ENCODE assay signal across 8 mouse cellular contexts in genomic region chr8:95293891-95294290, GRCm38 (mm10). TPM values are rescaled to one million over a fixed set of nuclear protein-coding genes. Genes with fewer than 3 reads are reported as not detected.
A peak's percentile ranks its signal among the peaks of the same experiment; 100 is the strongest.
DNase-seq lines count a peak whose midpoint lies in the region; ATAC-seq and TF ChIP-seq lines count a peak whose summit lies in the region.

No protein-coding gene starts in this region.

- H3K27ac ChIP-seq in forebrain, embryonic 14.5 days (ENCODE audit: low read depth, low read length), result 0 out of 2 replicates have a peak overlapping the region, but pooled peaks have one; percentile 1
- no peak overlapping the region for H3K27ac ChIP-seq in forebrain, embryonic 12.5 days
- H3K27ac ChIP-seq in embryonic facial prominence, embryonic 15.5 days (replicated peaks), result no peak overlapping the region
- H3K27ac ChIP-seq in hindbrain, embryonic 13.5 days, result 0 out of 2 replicates have a peak overlapping the region, but pooled peaks have one; percentile 36
- H3K27ac ChIP-seq in liver, postnatal 0 days (ENCODE audit: low read depth), result 0 out of 2 replicates have a peak overlapping the region, but pooled peaks have one; percentile 16
- H3K27ac ChIP-seq in testis, adult 2 months (ENCODE audit: control insufficient read depth, insufficient read depth, low read depth, low read length), result peak overlapping the region; percentile 59

- peak; percentile 66 for ATAC-seq in forebrain, embryonic 14.5 days
- ATAC-seq in forebrain, embryonic 12.5 days (ENCODE audit: low FRiP score), result no peak
- ATAC-seq in embryonic facial prominence, embryonic 15.5 days (ENCODE audit: insufficient number of reproducible peaks, low FRiP score, low TSS enrichment, low read depth), result peak; percentile 40; the same call in 1 of the 2 replicates
- ATAC-seq in hindbrain, embryonic 13.5 days (ENCODE audit: low FRiP score), result peak; percentile 59
- ATAC-seq in liver, postnatal 0 days, result no peak

- TF ChIP-seq CTCF in liver, postnatal 0 days (IDR thresholded peaks at IDR 0.05; ENCODE audit: low read depth), result no peak
- TF ChIP-seq CTCF in testis, adult 2 months (IDR thresholded peaks at IDR 0.05; ENCODE audit: control insufficient read depth, insufficient read depth, insufficient replicate concordance, low read depth, low read length), result no peak

- no peak overlapping the region for H3K4me3 ChIP-seq in forebrain, embryonic 14.5 days (ENCODE audit: low read depth, low read length)
- no peak overlapping the region for H3K4me3 ChIP-seq in forebrain, embryonic 12.5 days (replicated peaks)
- no peak overlapping the region for H3K4me3 ChIP-seq in embryonic facial prominence, embryonic 15.5 days (replicated peaks)
- H3K4me3 ChIP-seq in hindbrain, embryonic 13.5 days, result no peak overlapping the region
- H3K4me3 ChIP-seq in liver, postnatal 0 days (ENCODE audit: low read depth, low read length), result no peak overlapping the region
- H3K4me3 ChIP-seq in testis, adult 2 months (ENCODE audit: control insufficient read depth, low read depth, low read length), result peak overlapping the region; percentile 82

- H3K4me1 ChIP-seq in forebrain, embryonic 14.5 days (ENCODE audit: control insufficient read depth, insufficient read depth, low read length), result 0 out of 2 replicates have a peak, but pooled peaks cover 2% of the 10 kb centered on the region
- 0 out of 2 replicates have a peak, but pooled peaks cover 2% of the 10 kb centered on the region for H3K4me1 ChIP-seq in forebrain, embryonic 12.5 days
- H3K4me1 ChIP-seq in embryonic facial prominence, embryonic 15.5 days, result no peaks in the 10 kb centered on the region; the same call in 1 of the 2 replicates
- peaks cover 13% of the 10 kb centered on the region for H3K4me1 ChIP-seq in hindbrain, embryonic 13.5 days (replicated peaks)
- no peaks in the 10 kb centered on the region for H3K4me1 ChIP-seq in liver, postnatal 0 days (ENCODE audit: insufficient read depth)
- H3K4me1 ChIP-seq in testis, adult 2 months (ENCODE audit: control insufficient read depth, insufficient read depth, low read length), result peaks cover 12% of the 10 kb centered on the region

- H3K27me3 ChIP-seq in forebrain, embryonic 14.5 days (replicated peaks; ENCODE audit: control insufficient read depth, insufficient read depth, low read length), result no peaks in the 10 kb centered on the region
- H3K27me3 ChIP-seq in forebrain, embryonic 12.5 days, result no peaks in the 10 kb centered on the region
- H3K27me3 ChIP-seq in embryonic facial prominence, embryonic 15.5 days, result no peaks in the 10 kb centered on the region
- H3K27me3 ChIP-seq in hindbrain, embryonic 13.5 days, result no peaks in the 10 kb centered on the region
- no peaks in the 10 kb centered on the region for H3K27me3 ChIP-seq in liver, postnatal 0 days (ENCODE audit: insufficient read depth, low read length)
- no peaks in the 10 kb centered on the region for H3K27me3 ChIP-seq in testis, adult 2 months (ENCODE audit: control insufficient read depth, insufficient read depth, low read length)

- H3K36me3 ChIP-seq in forebrain, embryonic 14.5 days (ENCODE audit: control insufficient read depth, insufficient read depth, low read length), result no peaks in the 10 kb centered on the region
- H3K36me3 ChIP-seq in forebrain, embryonic 12.5 days (replicated peaks), result no peaks in the 10 kb centered on the region
- no peaks in the 10 kb centered on the region for H3K36me3 ChIP-seq in embryonic facial prominence, embryonic 15.5 days
- H3K36me3 ChIP-seq in hindbrain, embryonic 13.5 days, result no peaks in the 10 kb centered on the region
- no peaks in the 10 kb centered on the region for H3K36me3 ChIP-seq in liver, postnatal 0 days (replicated peaks; ENCODE audit: insufficient read depth, low read length)
- no peaks in the 10 kb centered on the region for H3K36me3 ChIP-seq in testis, adult 2 months (ENCODE audit: control insufficient read depth, insufficient read depth, low read length)

- 53% methylated on average over 7 of the region's 7 CpGs for WGBS in forebrain, embryonic 14.5 days
- WGBS in forebrain, embryonic 12.5 days, result 81% methylated on average over 7 of the region's 7 CpGs
- 50% methylated on average over 7 of the region's 7 CpGs for WGBS in embryonic facial prominence, embryonic 15.5 days
- WGBS in hindbrain, embryonic 13.5 days, result 75% methylated on average over 7 of the region's 7 CpGs
- WGBS in liver, postnatal 0 days (ENCODE audit: insufficient replicate concordance), result 79% methylated on average over 7 of the region's 7 CpGs

- 0 out of 2 replicates have a peak overlapping the region, but pooled peaks have one; percentile 14 for H3K4me2 ChIP-seq in forebrain, embryonic 14.5 days (ENCODE audit: low read length)
- H3K4me2 ChIP-seq in forebrain, embryonic 12.5 days, result no peak overlapping the region
- peak overlapping the region; percentile 6; the same call in 1 of the 2 replicates for H3K4me2 ChIP-seq in embryonic facial prominence, embryonic 15.5 days (replicated peaks)
- no peak overlapping the region for H3K4me2 ChIP-seq in hindbrain, embryonic 13.5 days
- H3K4me2 ChIP-seq in liver, postnatal 0 days (ENCODE audit: low read depth, low read length), result peak overlapping the region; percentile 48

- TF ChIP-seq EP300 in liver, postnatal 0 days (IDR thresholded peaks at IDR 0.05; ENCODE audit: low read depth), result no peak

- peak; percentile 61; the same call in 1 of the 2 replicates for TF ChIP-seq POLR2A in testis, adult 2 months (IDR thresholded peaks at IDR 0.05; ENCODE audit: control insufficient read depth, low read depth, low read length)

- peak; percentile 58 for DNase-seq in forebrain, embryonic 14.5 days (ENCODE audit: low spot score)
- no peak for DNase-seq in liver, postnatal 0 days
- no peak for DNase-seq in layer of hippocampus, adult 11-12 months (ENCODE audit: low spot score)
- no peak for DNase-seq in cerebellum, adult 8-10 months

- no peak overlapping the region for H3K9ac ChIP-seq in forebrain, embryonic 14.5 days (ENCODE audit: low read length)
- no peak overlapping the region for H3K9ac ChIP-seq in forebrain, embryonic 12.5 days
- H3K9ac ChIP-seq in embryonic facial prominence, embryonic 15.5 days, result no peak overlapping the region
- H3K9ac ChIP-seq in hindbrain, embryonic 13.5 days, result no peak overlapping the region
- H3K9ac ChIP-seq in liver, postnatal 0 days (replicated peaks), result 0 out of 2 replicates have a peak overlapping the region, but pooled peaks have one; percentile 26

- H3K9me3 ChIP-seq in forebrain, embryonic 14.5 days (replicated peaks; ENCODE audit: control insufficient read depth, low read length), result no peaks in the 10 kb centered on the region
- H3K9me3 ChIP-seq in forebrain, embryonic 12.5 days, result no peaks in the 10 kb centered on the region
- H3K9me3 ChIP-seq in embryonic facial prominence, embryonic 15.5 days (replicated peaks), result no peaks in the 10 kb centered on the region
- no peaks in the 10 kb centered on the region for H3K9me3 ChIP-seq in hindbrain, embryonic 13.5 days
- H3K9me3 ChIP-seq in liver, postnatal 0 days (ENCODE audit: low read length), result no peaks in the 10 kb centered on the region

RNA-seq across cellular contexts. Expression of gene Cngb1, which starts 12.5 kb away (rescaled TPM):
- 0.52 and 0.58 TPM in 2 replicates for polyA plus RNA-seq in forebrain, embryonic 14.5 days (2014; fragmentation: Nextera tagmentation; extraction: Ambion mirVana)
- 0.38 and 0.40 TPM in 2 replicates for polyA plus RNA-seq in forebrain, embryonic 12.5 days (2016; fragmentation: Nextera tagmentation; extraction: Ambion mirVana)
- polyA plus RNA-seq in embryonic facial prominence, embryonic 15.5 days (2015; fragmentation: Nextera tagmentation; extraction: Ambion mirVana), result 0.80 and 0.94 TPM in 2 replicates
- polyA plus RNA-seq in hindbrain, embryonic 13.5 days (2015; fragmentation: Nextera tagmentation; extraction: Ambion mirVana), result 0.45 and 0.48 TPM in 2 replicates
- polyA plus RNA-seq in liver, postnatal 0 days (2015; fragmentation: Nextera tagmentation; extraction: Ambion mirVana), result 0.08 and 0.29 TPM in 2 replicates
- 6.2 and 6.9 TPM in 2 replicates for polyA plus RNA-seq in testis, adult 2 months (2012; rRNA removed)

RNA-seq across cellular contexts. Expression of gene Tepp, which starts 16.5 kb away (rescaled TPM):
- 0.80 and 1.0 TPM in 2 replicates for polyA plus RNA-seq in forebrain, embryonic 14.5 days (2014; fragmentation: Nextera tagmentation; extraction: Ambion mirVana)
- not detected in 2 replicates for polyA plus RNA-seq in forebrain, embryonic 12.5 days (2016; fragmentation: Nextera tagmentation; extraction: Ambion mirVana)
- 0.39 and 0.51 TPM in 2 replicates for polyA plus RNA-seq in embryonic facial prominence, embryonic 15.5 days (2015; fragmentation: Nextera tagmentation; extraction: Ambion mirVana)
- polyA plus RNA-seq in hindbrain, embryonic 13.5 days (2015; fragmentation: Nextera tagmentation; extraction: Ambion mirVana), result 0.94 and 2.1 TPM in 2 replicates
- not detected in 2 replicates for polyA plus RNA-seq in liver, postnatal 0 days (2015; fragmentation: Nextera tagmentation; extraction: Ambion mirVana)
- polyA plus RNA-seq in testis, adult 2 months (2012; rRNA removed), result 290 and 313 TPM in 2 replicates

RNA-seq across cellular contexts. Expression of gene Zfp319, which starts 37.9 kb away (rescaled TPM):
- 11.5 and 14.4 TPM in 2 replicates for polyA plus RNA-seq in forebrain, embryonic 14.5 days (2014; fragmentation: Nextera tagmentation; extraction: Ambion mirVana)
- 18.1 and 20.1 TPM in 2 replicates for polyA plus RNA-seq in forebrain, embryonic 12.5 days (2016; fragmentation: Nextera tagmentation; extraction: Ambion mirVana)
- 9.1 and 10.2 TPM in 2 replicates for polyA plus RNA-seq in embryonic facial prominence, embryonic 15.5 days (2015; fragmentation: Nextera tagmentation; extraction: Ambion mirVana)
- 16.6 and 17.4 TPM in 2 replicates for polyA plus RNA-seq in hindbrain, embryonic 13.5 days (2015; fragmentation: Nextera tagmentation; extraction: Ambion mirVana)
- 0.94 and 0.97 TPM in 2 replicates for polyA plus RNA-seq in liver, postnatal 0 days (2015; fragmentation: Nextera tagmentation; extraction: Ambion mirVana)
- 3.9 and 4.0 TPM in 2 replicates for polyA plus RNA-seq in testis, adult 2 months (2012; rRNA removed)

RNA-seq across cellular contexts. Expression of gene Usb1, which starts 38.2 kb away (rescaled TPM):
- polyA plus RNA-seq in forebrain, embryonic 14.5 days (2014; fragmentation: Nextera tagmentation; extraction: Ambion mirVana), result 40.0 and 45.8 TPM in 2 replicates
- polyA plus RNA-seq in forebrain, embryonic 12.5 days (2016; fragmentation: Nextera tagmentation; extraction: Ambion mirVana), result 41.7 and 42.5 TPM in 2 replicates
- polyA plus RNA-seq in embryonic facial prominence, embryonic 15.5 days (2015; fragmentation: Nextera tagmentation; extraction: Ambion mirVana), result 45.3 and 46.3 TPM in 2 replicates
- polyA plus RNA-seq in hindbrain, embryonic 13.5 days (2015; fragmentation: Nextera tagmentation; extraction: Ambion mirVana), result 35.1 and 37.8 TPM in 2 replicates
- polyA plus RNA-seq in liver, postnatal 0 days (2015; fragmentation: Nextera tagmentation; extraction: Ambion mirVana), result 10.9 and 12.0 TPM in 2 replicates
- polyA plus RNA-seq in testis, adult 2 months (2012; rRNA removed), result 33.1 and 34.0 TPM in 2 replicates

RNA-seq across cellular contexts. Expression of gene Mmp15, which starts 58.2 kb away (rescaled TPM):
- polyA plus RNA-seq in forebrain, embryonic 14.5 days (2014; fragmentation: Nextera tagmentation; extraction: Ambion mirVana), result 10.3 and 12.5 TPM in 2 replicates
- polyA plus RNA-seq in forebrain, embryonic 12.5 days (2016; fragmentation: Nextera tagmentation; extraction: Ambion mirVana), result 22.8 and 24.6 TPM in 2 replicates
- 12.6 and 13.0 TPM in 2 replicates for polyA plus RNA-seq in embryonic facial prominence, embryonic 15.5 days (2015; fragmentation: Nextera tagmentation; extraction: Ambion mirVana)
- polyA plus RNA-seq in hindbrain, embryonic 13.5 days (2015; fragmentation: Nextera tagmentation; extraction: Ambion mirVana), result 17.4 and 18.4 TPM in 2 replicates
- 0.66 and 0.76 TPM in 2 replicates for polyA plus RNA-seq in liver, postnatal 0 days (2015; fragmentation: Nextera tagmentation; extraction: Ambion mirVana)
- polyA plus RNA-seq in testis, adult 2 months (2012; rRNA removed), result 0.23 and 0.30 TPM in 2 replicates

Comparison
In these comparisons a context has a peak if more than half of its experiments do, and no peak if none do; other contexts are left out.
1. ATAC-seq: peak in forebrain, embryonic 14.5 days (single experiment), embryonic facial prominence, embryonic 15.5 days (single experiment) and hindbrain, embryonic 13.5 days (single experiment); none in forebrain, embryonic 12.5 days (single experiment) and liver, postnatal 0 days (single experiment).
2. H3K27ac ChIP-seq: peak in forebrain, embryonic 14.5 days (single experiment), hindbrain, embryonic 13.5 days (single experiment), liver, postnatal 0 days (single experiment) and testis, adult 2 months (single experiment); none in forebrain, embryonic 12.5 days (single experiment) and embryonic facial prominence, embryonic 15.5 days (single experiment).
3. H3K4me2 ChIP-seq: peak in forebrain, embryonic 14.5 days (single experiment), embryonic facial prominence, embryonic 15.5 days (single experiment) and liver, postnatal 0 days (single experiment); none in forebrain, embryonic 12.5 days (single experiment) and hindbrain, embryonic 13.5 days (single experiment).
4. RNA of gene Tepp, which starts 16.5 kb away (polyA plus RNA-seq): 290 to 313 TPM in testis, adult 2 months; 0.94 to 2.1 TPM in hindbrain, embryonic 13.5 days, 0.80 to 1.0 TPM in forebrain, embryonic 14.5 days, 0.39 to 0.51 TPM in embryonic facial prominence, embryonic 15.5 days, not detected in forebrain, embryonic 12.5 days and not detected in liver, postnatal 0 days; every median in the first group is over 10 times any median in the second.